Mouse (Mus musculus) right cerebral cortex, adult 18-20 months (tissue): ENCODE data around the gene Tfdp1.
"Not testable (repeated sequence)": the region's sequence is repeated elsewhere in the genome, so short reads cannot be mapped to it uniquely, and the experiment has no call there.

Experiments used
- DNase-seq: peaks from one replicate; pipeline ENCODE4 v3.0.0; 2022; ENCODE audit warnings: mixed read lengths

The Tfdp1 gene

DNA sequence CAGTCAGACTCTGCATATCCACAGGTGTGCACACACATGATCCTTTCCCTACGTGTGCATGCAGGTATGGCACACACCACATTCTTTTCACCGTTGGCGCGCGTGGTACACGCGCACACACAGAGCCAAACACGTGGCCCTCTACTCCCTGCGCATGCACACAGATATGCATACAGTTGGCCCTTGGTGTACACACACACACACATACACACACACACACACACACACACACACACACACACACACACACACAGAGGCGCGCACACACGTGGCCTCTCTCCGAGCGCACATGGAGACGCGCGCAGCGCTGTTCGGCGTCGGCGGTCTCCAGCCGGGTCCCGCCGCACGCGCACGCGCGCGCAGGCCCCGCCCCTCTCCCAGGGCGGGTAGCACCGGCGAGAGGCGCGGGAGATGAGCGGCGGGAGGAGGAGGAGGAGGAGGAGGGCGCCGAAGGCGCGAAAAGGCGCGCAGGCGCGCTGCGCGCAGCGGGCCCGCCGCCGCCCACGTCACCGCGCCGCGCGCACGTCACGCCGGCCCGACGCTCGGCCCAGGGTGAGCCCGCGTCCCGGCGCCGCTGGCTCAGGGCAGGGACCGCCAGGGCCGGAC, at the start of gene Tfdp1:
Tfdp1 (plus strand) TSS at position 497 of the 606 bp plus-strand sequence.
- peak; percentile 89 for DNase-seq

- peak; percentile 73 for DNase-seq
Measured at GRCm38 (mm10) chr8:13292364-13292763, 46.2 kb upstream of the Tfdp1 start.

DNA sequence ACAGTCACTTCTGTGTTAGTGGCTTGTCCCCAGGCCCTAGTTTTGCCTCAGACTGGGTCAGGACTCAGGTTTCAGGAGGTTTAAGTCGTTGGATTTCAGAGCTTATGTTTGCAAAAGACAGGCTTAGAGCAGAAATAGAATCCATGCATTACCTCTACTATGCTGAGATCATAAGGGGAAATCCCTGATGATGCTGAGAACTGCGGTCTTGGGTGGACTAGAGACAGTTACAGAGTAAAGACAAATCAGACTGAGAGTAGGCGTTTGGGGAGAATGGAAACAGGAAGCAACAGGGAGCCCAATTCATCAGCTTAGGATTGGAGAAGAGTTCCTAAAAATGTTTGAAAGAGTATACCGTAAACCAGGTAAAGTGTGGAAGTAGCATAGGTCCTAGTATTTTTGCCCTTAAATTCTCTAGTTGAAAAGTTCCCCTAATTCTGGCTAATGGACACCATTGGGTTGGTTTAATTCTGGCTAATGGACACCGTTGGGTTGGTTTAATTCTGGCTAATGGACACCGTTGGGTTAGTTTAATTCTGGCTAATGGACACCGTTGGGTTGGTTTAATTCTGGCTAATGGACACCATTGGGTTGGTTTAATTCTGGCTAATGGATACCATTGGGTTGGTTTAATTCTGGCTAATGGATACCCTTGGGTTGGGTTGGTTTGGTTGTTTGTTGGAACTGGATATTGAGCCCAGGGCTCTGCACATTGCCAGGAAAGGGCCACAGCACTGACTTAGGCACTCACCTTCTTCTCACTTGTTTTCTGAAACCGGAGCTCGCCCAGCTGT, 44.7 kb upstream of the Tfdp1 start:
- no peak for DNase-seq

DNA sequence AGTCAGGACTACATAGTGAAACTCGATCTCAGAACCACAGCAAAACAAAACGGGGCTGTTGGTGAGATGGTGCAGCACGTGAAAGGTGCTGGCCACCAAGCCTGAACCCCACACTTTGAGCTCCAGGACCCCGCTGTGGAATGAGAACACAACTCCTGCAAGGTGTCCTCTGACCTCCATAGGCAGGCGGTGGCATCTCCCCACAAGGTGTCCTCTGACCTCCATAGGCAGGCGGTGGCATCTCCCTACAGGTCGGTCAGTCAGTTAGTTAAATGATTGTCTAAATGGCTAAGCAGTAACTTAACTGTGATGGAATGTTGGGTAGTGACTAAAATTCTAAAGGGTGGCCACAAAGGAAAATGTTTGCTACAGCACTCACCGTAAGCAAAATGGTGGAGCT, 39.0 kb upstream of the Tfdp1 start:
- DNase-seq, result no peak

- DNase-seq, result no peak
Measured at GRCm38 (mm10) chr8:13301036-13301435, 37.5 kb upstream of the Tfdp1 start.

DNA sequence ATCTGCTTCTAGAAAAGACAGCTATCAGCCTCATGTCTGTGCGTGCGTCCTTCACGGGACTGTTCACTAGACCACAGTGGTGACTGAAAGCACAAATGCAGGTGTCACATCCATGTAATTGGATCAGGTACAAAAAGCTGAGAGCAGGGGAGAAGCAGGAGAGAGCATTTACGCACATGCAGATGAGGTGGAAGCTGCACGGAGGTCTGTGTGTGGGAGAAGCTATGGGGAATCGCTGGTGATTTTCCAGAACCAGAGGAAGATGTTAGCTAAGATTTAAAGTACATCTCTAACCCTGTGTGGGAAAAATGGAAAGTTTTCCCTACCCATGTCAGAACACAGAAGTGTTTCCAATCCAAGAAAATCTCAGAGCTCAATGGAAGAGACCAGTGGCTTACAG, 33.1 kb upstream of the Tfdp1 start:
- DNase-seq, result peak; percentile 68

DNA sequence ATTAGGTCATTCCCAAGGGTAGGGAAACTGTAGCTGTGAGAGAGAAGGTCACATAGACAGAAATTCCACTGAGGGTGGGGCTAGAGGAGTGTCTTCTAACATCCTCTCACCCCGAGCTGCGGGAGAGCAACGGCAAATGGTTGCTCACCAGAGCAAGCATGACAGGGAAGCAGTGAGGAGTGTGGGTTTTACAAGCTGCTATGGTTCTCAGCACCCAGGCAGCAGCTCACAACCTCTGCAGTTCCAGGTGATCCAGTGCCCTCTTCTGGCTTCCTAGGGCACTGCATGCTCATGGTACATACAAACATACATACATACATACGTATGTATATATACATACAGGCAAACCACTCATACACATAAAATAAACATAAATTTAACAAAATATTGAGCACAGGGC, 32.7 kb upstream of the Tfdp1 start:
- DNase-seq, result no peak

DNA sequence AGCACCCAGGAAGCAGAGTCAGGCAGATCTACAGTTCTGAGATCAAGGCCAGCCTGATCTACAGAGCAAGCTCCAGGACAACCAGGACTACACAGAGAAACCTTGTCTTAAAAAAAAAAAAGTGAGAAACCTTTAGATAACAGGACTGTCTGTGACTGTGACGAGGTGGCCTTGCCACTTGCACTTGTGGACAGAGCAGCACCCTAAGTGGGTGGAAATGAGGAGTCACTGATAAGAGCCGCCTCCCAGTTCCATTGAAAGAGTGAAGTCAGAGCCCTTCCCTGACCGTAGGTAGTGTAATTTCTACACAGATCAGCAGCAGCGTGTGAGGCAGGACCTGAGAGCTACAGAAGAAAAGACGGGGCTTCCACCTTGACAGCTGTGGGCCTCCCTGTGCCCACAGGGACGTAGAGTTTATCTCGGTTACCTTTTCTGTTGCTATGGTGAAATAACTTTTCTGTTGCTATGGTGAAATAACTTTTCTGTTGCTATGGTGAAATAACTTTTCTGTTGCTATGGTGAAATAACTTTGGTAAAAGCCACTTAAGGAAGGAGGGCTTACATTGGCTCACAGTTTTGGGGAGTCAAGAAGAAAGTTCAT, 32.1 kb upstream of the Tfdp1 start:
- DNase-seq, result no peak

- no peak for DNase-seq
Measured at GRCm38 (mm10) chr8:13306916-13307315, 31.6 kb upstream of the Tfdp1 start.

GRCm38 (mm10) chr8:13314922-13315321, 23.6 kb upstream of the Tfdp1 start:
- DNase-seq, result no peak

DNA sequence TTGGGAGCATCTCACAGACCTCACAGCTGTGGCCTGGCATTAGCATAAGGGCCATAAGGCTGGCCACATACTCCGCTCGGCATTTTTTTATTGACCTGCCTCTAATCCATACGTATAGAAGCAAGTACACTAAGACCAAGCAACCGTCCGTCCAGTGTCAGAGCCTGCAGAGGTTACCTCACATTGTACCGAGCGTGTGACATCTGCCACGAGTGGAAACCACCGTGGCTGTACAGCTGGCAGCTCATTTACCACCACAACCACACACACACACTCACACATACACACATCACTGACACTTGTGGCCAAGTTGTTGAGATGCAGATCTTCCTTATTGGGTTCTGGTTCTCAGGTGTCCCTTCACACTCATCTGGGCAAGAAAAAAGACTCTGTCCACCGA, 21.9 kb upstream of the Tfdp1 start:
- DNase-seq, result no peak

GRCm38 (mm10) chr8:13326598-13326997, 12.0 kb upstream of the Tfdp1 start:
- DNase-seq, result no peak

GRCm38 (mm10) chr8:13334671-13335070, 3.9 kb upstream of the Tfdp1 start:
- DNase-seq, result no peak

- DNase-seq, result not testable (repeated sequence)
Measured at GRCm38 (mm10) chr8:13337245-13337644, 1.3 kb upstream of the Tfdp1 start.

DNA sequence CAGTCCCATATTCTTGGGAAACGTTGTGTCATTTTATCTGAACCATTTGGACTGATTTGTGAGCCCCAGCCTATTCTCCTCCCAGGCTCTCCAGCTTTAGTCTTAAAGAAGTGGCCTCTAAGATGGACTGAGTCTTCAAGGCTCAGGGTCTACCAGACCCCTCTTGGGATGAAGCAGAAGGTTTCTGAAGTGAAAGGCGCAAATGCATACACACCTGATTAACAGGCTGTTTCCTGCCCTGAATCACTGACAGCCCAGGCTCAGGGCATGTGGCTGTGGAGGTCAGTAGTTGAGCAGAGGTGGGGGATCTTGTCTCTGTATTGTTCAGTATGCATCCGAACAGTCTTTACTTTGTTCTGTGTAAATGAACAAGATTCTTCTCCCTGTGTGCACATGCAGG, 873 bp upstream of the Tfdp1 start:
- DNase-seq, result no peak

- DNase-seq, result peak; percentile 19
Measured at GRCm38 (mm10) chr8:13338901-13339645, 522 bp downstream of the Tfdp1 start.

GRCm38 (mm10) chr8:13339646-13339990, 1.1 kb downstream of the Tfdp1 start:
- DNase-seq, result no peak

DNA sequence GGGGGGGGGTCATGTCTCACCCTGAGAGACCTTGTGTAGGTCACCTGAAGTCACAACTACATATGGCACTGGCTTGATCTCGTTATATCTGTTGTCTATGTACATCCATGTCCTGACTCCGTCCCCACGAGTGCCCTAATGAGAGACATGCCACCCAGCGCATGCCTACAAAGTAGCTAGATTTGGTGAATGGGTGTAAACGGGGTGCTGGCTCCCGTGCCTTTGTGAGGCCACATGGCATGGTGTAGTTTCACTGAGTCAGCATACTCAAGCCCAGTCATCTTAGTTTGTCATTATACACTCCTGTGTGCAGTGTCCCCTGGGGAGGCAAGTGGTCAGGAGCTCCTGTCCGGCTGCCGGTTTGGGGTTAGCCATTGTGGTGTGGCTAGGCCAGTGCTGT, 2.1 kb downstream of the Tfdp1 start:
- DNase-seq, result no peak

DNA sequence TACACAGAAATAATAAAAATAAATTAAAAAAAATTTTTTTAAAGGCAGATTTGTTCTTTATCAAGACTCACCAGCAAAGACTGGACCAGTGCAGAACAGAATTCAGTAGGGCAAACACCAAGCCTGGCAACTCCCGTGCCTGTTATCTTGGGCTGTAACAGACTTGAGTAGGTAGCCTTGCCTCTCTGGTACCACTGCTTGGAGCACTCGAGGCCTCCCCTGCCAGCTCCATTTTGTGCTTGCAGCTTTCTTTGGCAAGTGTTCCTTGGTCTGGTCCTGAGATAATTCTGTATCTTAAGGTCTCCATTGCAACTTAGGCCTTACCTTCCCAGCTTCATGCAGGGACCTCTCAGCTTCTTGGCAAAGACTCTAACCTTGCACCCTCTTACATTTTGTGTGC, 3.8 kb downstream of the Tfdp1 start:
- DNase-seq, result no peak

GRCm38 (mm10) chr8:13343134-13343533, 4.6 kb downstream of the Tfdp1 start:
- DNase-seq, result no peak

DNA sequence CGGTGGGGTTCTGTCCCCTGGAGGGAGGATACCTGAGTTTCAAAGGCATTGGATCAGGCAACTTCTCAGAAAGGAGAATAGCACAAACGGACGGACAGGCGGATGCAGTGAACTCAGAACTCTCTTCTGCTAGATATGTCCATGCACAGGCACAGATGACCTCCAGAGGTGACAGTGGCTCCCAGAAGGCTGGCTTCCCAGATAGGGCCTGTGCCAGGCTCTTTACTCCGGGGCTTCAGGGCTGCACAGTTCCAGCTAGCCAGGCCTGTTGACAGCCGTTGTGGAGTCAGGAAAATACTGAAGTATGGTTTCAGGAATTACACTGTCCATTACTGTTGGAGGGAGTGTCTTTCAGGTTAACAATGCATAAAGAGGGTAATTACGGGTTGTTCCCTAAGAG, 11.5 kb downstream of the Tfdp1 start:
- DNase-seq, result no peak

GRCm38 (mm10) chr8:13351593-13351992, 13.0 kb downstream of the Tfdp1 start:
- DNase-seq, result no peak

DNA sequence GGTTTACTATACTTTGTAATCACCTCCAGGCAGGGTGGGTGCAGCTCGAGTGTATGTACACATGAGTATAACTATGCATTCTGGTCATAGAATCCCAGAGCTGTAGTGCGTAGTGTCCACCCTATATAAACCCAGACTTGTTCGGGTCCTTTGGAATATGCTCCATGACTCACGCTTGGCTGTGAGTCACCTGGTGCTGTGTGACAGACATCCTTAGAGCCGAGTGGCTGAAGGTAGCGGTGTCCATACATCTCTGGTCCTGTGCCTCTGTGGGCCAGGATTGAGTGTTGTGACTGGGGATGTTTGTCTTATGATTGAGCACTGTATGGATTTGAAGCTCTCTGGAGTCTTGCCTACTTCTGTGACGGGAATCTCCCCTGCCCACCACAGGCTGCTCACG, 14.1 kb downstream of the Tfdp1 start:
- DNase-seq, result no peak
